In genomic region chr6:100532326-100532725, GRCm38 (mm10) we compare ENCODE assay signal across 12 mouse cellular contexts.
DNase-seq lines count a peak whose midpoint lies in the region; ATAC-seq and TF ChIP-seq lines count a peak whose summit lies in the region.
"Had no signal": no experiment of that assay in that cellular context is flagged by ENCODE, and none has a peak within 500 bp of the region (broad histone marks: within the 10 kb centered on the region; RNA-seq: fewer than 3 reads in every experiment).

No protein-coding gene starts in this region.

- no peaks in the 10 kb centered on the region for H3K36me3 ChIP-seq in hindbrain, embryonic 15.5 days
- H3K36me3 ChIP-seq in hindbrain, embryonic 12.5 days: no peaks in the 10 kb centered on the region
- no peaks in the 10 kb centered on the region for H3K36me3 ChIP-seq in lung, postnatal 0 days (ENCODE audit: insufficient read depth, low read length)
- H3K36me3 ChIP-seq: intestine, embryonic 15.5 days; midbrain, embryonic 12.5 days had no signal

- H3K9me3 ChIP-seq in hindbrain, embryonic 15.5 days: no peaks in the 10 kb centered on the region
- no peaks in the 10 kb centered on the region for H3K9me3 ChIP-seq in hindbrain, embryonic 12.5 days (replicated peaks)
- no peaks in the 10 kb centered on the region for H3K9me3 ChIP-seq in lung, postnatal 0 days (ENCODE audit: low read length)
- H3K9me3 ChIP-seq: intestine, embryonic 15.5 days; midbrain, embryonic 12.5 days had no signal

- no peak for TF ChIP-seq EP300 in lung, postnatal 0 days (IDR thresholded peaks at IDR 0.05)

- H3K4me3 ChIP-seq in hindbrain, embryonic 15.5 days: no peak overlapping the region
- H3K4me3 ChIP-seq in hindbrain, embryonic 12.5 days: no peak overlapping the region
- peak overlapping the region; percentile 33; the same call in 1 of the 2 replicates for H3K4me3 ChIP-seq in gastrocnemius, adult 2 months
- H3K4me3 ChIP-seq in lung, postnatal 0 days (ENCODE audit: low read depth, low read length): no peak overlapping the region
- H3K4me3 ChIP-seq: intestine, embryonic 15.5 days; midbrain, embryonic 12.5 days had no signal

- no peak overlapping the region for H3K9ac ChIP-seq in hindbrain, embryonic 15.5 days
- H3K9ac ChIP-seq in hindbrain, embryonic 12.5 days: no peak overlapping the region
- no peak overlapping the region for H3K9ac ChIP-seq in lung, postnatal 0 days (replicated peaks; ENCODE audit: low read depth)
- H3K9ac ChIP-seq: intestine, embryonic 15.5 days; liver, postnatal 0 days; midbrain, embryonic 12.5 days had no signal

- TF ChIP-seq CTCF in gastrocnemius, adult 2 months (IDR thresholded peaks at IDR 0.05): no peak
- TF ChIP-seq CTCF in lung, postnatal 0 days (IDR thresholded peaks at IDR 0.05): no peak

- no peak overlapping the region for H3K4me2 ChIP-seq in hindbrain, embryonic 15.5 days
- no peak overlapping the region for H3K4me2 ChIP-seq in hindbrain, embryonic 12.5 days (replicated peaks)
- H3K4me2 ChIP-seq in lung, postnatal 0 days (replicated peaks; ENCODE audit: low read depth, low read length): no peak overlapping the region
- H3K4me2 ChIP-seq: intestine, embryonic 15.5 days; midbrain, embryonic 12.5 days had no signal

- peak; percentile 63 for DNase-seq in adrenal gland, postnatal 10 days
- no peak for DNase-seq in adrenal gland, adult 18-20 months (ENCODE audit: low spot score in 2 of 2)
- DNase-seq in adrenal gland, postnatal 25 days: peak; percentile 24
- DNase-seq in gastrocnemius, adult 2 months: peak; percentile 81
- no peak for DNase-seq in lung, postnatal 0 days (ENCODE audit: low spot score)
- DNase-seq: kidney, postnatal 36 days; liver, postnatal 0 days had no signal

- WGBS in hindbrain, embryonic 15.5 days: 62% methylated on average over 8 of the region's 8 CpGs
- WGBS in hindbrain, embryonic 12.5 days: 78% methylated on average over 8 of the region's 8 CpGs
- WGBS in lung, postnatal 0 days: 76% methylated on average over 8 of the region's 8 CpGs

- ATAC-seq in hindbrain, embryonic 15.5 days (ENCODE audit: low FRiP score, low read depth): peak; percentile 38; the same call in 1 of the 2 replicates
- no peak for ATAC-seq in hindbrain, embryonic 12.5 days (ENCODE audit: low FRiP score)
- no peak for ATAC-seq in erythroid progenitor cell, adult 5-6 weeks (replicated peaks; ENCODE audit: low FRiP score, poor library complexity, severe bottlenecking)
- ATAC-seq in lung, postnatal 0 days: no peak
- ATAC-seq: intestine, embryonic 15.5 days; liver, postnatal 0 days had no signal

- intact Hi-C loops in gastrocnemius, adult 2 months (cut with DNase I): loop anchor here (10.0 kb wide), 1 partner anchor 728 kb away; no protein-coding TSS in a partner anchor

- peaks cover 9% of the 10 kb centered on the region; the same call in 1 of the 2 replicates for H3K27me3 ChIP-seq in hindbrain, embryonic 15.5 days
- H3K27me3 ChIP-seq in hindbrain, embryonic 12.5 days: peaks cover 13% of the 10 kb centered on the region; the same call in 1 of the 2 replicates
- H3K27me3 ChIP-seq in lung, postnatal 0 days (replicated peaks; ENCODE audit: insufficient read depth, low read length): no peaks in the 10 kb centered on the region
- H3K27me3 ChIP-seq: intestine, embryonic 15.5 days had no signal

- no peak overlapping the region for H3K27ac ChIP-seq in hindbrain, embryonic 15.5 days (replicated peaks)
- H3K27ac ChIP-seq in hindbrain, embryonic 12.5 days: no peak overlapping the region
- H3K27ac ChIP-seq in gastrocnemius, adult 2 months: no peak overlapping the region
- no peak overlapping the region for H3K27ac ChIP-seq in lung, postnatal 0 days (ENCODE audit: low read length)
- H3K27ac ChIP-seq: intestine, embryonic 15.5 days; midbrain, embryonic 12.5 days had no signal

- no peaks in the 10 kb centered on the region for H3K4me1 ChIP-seq in hindbrain, embryonic 15.5 days (replicated peaks)
- H3K4me1 ChIP-seq in hindbrain, embryonic 12.5 days: peaks cover 4% of the 10 kb centered on the region; the same call in 1 of the 2 replicates
- no peaks in the 10 kb centered on the region for H3K4me1 ChIP-seq in lung, postnatal 0 days (ENCODE audit: insufficient read depth, low read depth, low read length)
- H3K4me1 ChIP-seq: midbrain, embryonic 12.5 days had no signal

Comparison
In these comparisons a context has a peak if more than half of its experiments do, and no peak if none do; other contexts are left out.
1. DNase-seq: peak in adrenal gland, postnatal 10 days (single experiment), adrenal gland, postnatal 25 days (single experiment) and gastrocnemius, adult 2 months (single experiment); none in adrenal gland, adult 18-20 months (0 of 2) and lung, postnatal 0 days (single experiment).